Mouse (Mus musculus) monocyte, adult 5-6 weeks (primary cell): ENCODE measurements around the gene Zdhhc8. TPM values are rescaled to one million over a fixed set of nuclear protein-coding genes. Genes with fewer than 3 reads are reported as not detected.
"Not testable (repeated sequence)": the region's sequence is repeated elsewhere in the genome, so short reads cannot be mapped to it uniquely, and the experiment has no call there.

ENCODE experiments used
- ATAC-seq: fragments of 153-309, 156-312 bp; replicated peaks from 2 replicates; pipeline ENCODE4 v1.8.0; 2017; ENCODE audit warnings: mild to moderate bottlenecking; ENCODE audit not compliant: low TSS enrichment, insufficient number of reproducible peaks, severe bottlenecking, poor library complexity, low FRiP score
- total RNA-seq: library from RNA; stranded (forward); fragments of 200-1000, 200-491, 200-594 nt; gene quantifications from 3 replicates; pipeline ENCODE4 v1.2.3, GENCODE M21; 2017

Gene Zdhhc8
- total RNA-seq, 1 experiment from 2014 or later: 0.76 TPM

- ATAC-seq: peak; percentile 51; the same call in 1 of the 2 replicates
These were observed 24.1 kb downstream of the Zdhhc8 start for GRCm38 (mm10) chr16:18210701-18211416.

GRCm38 (mm10) chr16:18203430-18204091 is 31.4 kb downstream of the Zdhhc8 start:
- no peak for ATAC-seq

- ATAC-seq: no peak
These were observed 32.9 kb downstream of the Zdhhc8 start for GRCm38 (mm10) chr16:18202061-18202460.

GRCm38 (mm10) chr16:18201620-18202019 is 33.3 kb downstream of the Zdhhc8 start:
- no peak for ATAC-seq

- no peak for ATAC-seq
These were observed 34.9 kb downstream of the Zdhhc8 start for GRCm38 (mm10) chr16:18200062-18200461.

GRCm38 (mm10) chr16:18198365-18199098 is 36.4 kb downstream of the Zdhhc8 start:
- ATAC-seq: no peak

GRCm38 (mm10) chr16:18197881-18198280 is 37.1 kb downstream of the Zdhhc8 start:
- ATAC-seq: no peak

- not testable (repeated sequence) for ATAC-seq
These were observed 39.4 kb downstream of the Zdhhc8 start for GRCm38 (mm10) chr16:18195561-18195960.

- ATAC-seq: no peak
These were observed 39.9 kb downstream of the Zdhhc8 start for GRCm38 (mm10) chr16:18195068-18195467.

- ATAC-seq: no peak
These were observed 40.5 kb downstream of the Zdhhc8 start for GRCm38 (mm10) chr16:18194208-18194985.

- ATAC-seq: no peak
These were observed 43.9 kb downstream of the Zdhhc8 start for GRCm38 (mm10) chr16:18191006-18191405.

- ATAC-seq: no peak
These were observed 47.7 kb downstream of the Zdhhc8 start for GRCm38 (mm10) chr16:18187221-18187620.

- no peak for ATAC-seq
These were observed 48.1 kb downstream of the Zdhhc8 start for GRCm38 (mm10) chr16:18186798-18187197.

- ATAC-seq: no peak
These were observed 49.1 kb downstream of the Zdhhc8 start for GRCm38 (mm10) chr16:18185715-18186449.

GRCm38 (mm10) chr16:18182766-18183165 is 52.2 kb downstream of the Zdhhc8 start:
- ATAC-seq: no peak

GRCm38 (mm10) chr16:18181398-18181797 is 53.5 kb downstream of the Zdhhc8 start:
- ATAC-seq: no peak

- no peak for ATAC-seq
These were observed 55.3 kb downstream of the Zdhhc8 start for GRCm38 (mm10) chr16:18179591-18179990.

GRCm38 (mm10) chr16:18176758-18177157 is 58.2 kb downstream of the Zdhhc8 start:
- ATAC-seq: no peak
